In genomic region chr14:99674399-99674798, GRCm38 (mm10) we compare ENCODE assay signal across 21 mouse cellular contexts.
"Had no signal": no experiment of that assay in that cellular context is flagged by ENCODE, and none has a peak within 500 bp of the region (broad histone marks: within the 10 kb centered on the region; RNA-seq: fewer than 3 reads in every experiment).

No protein-coding gene starts in this region.

- H3K4me1 ChIP-seq: liver, embryonic 12.5 days; midbrain, embryonic 10.5 days; midbrain, embryonic 12.5 days; neural tube, embryonic 13.5 days; neural tube, embryonic 15.5 days; stomach, embryonic 15.5 days had no signal

- ATAC-seq: liver, embryonic 12.5 days; midbrain, embryonic 16.5 days had no signal

- H3K27ac ChIP-seq: liver, embryonic 12.5 days; liver, embryonic 14.5 days; midbrain, embryonic 10.5 days; midbrain, embryonic 12.5 days; neural tube, embryonic 13.5 days; neural tube, embryonic 15.5 days; stomach, embryonic 15.5 days; stomach, postnatal 0 days had no signal

- H3K4me3 ChIP-seq: liver, embryonic 12.5 days; midbrain, embryonic 10.5 days; midbrain, embryonic 12.5 days; myocyte; neural tube, embryonic 13.5 days; neural tube, embryonic 15.5 days; stomach, embryonic 15.5 days had no signal

- H3K27me3 ChIP-seq: liver, embryonic 12.5 days; midbrain, embryonic 12.5 days; neural tube, embryonic 13.5 days; neural tube, embryonic 15.5 days; stomach, embryonic 15.5 days had no signal

- H3K4me2 ChIP-seq: liver, embryonic 12.5 days; midbrain, embryonic 12.5 days; neural tube, embryonic 13.5 days; neural tube, embryonic 15.5 days; stomach, embryonic 15.5 days had no signal

- H3K36me3 ChIP-seq: liver, embryonic 12.5 days; midbrain, embryonic 10.5 days; midbrain, embryonic 12.5 days; neural tube, embryonic 13.5 days; neural tube, embryonic 15.5 days; stomach, embryonic 15.5 days had no signal

- H3K9ac ChIP-seq: liver, embryonic 12.5 days; liver, embryonic 14.5 days; midbrain, embryonic 12.5 days; neural tube, embryonic 13.5 days; neural tube, embryonic 15.5 days; stomach, embryonic 15.5 days had no signal

- H3K9me3 ChIP-seq: liver, embryonic 12.5 days; midbrain, embryonic 10.5 days; midbrain, embryonic 12.5 days; neural tube, embryonic 13.5 days; neural tube, embryonic 15.5 days; stomach, embryonic 15.5 days had no signal

- DNase-seq: lung, adult 2 months; lung, postnatal 4 days; midbrain, embryonic 14.5 days; retina, postnatal 1 day; right cerebral cortex, adult 18-20 months; right cerebral cortex, postnatal 25 days; right cerebral cortex, postnatal 4 days; spleen, adult 18-20 months; thymus, adult 2 months; thymus, postnatal 25 days; thymus, postnatal 4 days had no signal
